Mouse (Mus musculus) forebrain, embryonic 14.5 days (tissue): ENCODE results near the gene Atp6v0b. TPM values are rescaled to one million over a fixed set of nuclear protein-coding genes. Genes with fewer than 3 reads are reported as not detected.
A peak's percentile ranks its signal among the peaks of the same experiment; 100 is the strongest.

Experiments used
- ATAC-seq: fragments of 200-750 bp; cut with Nextera tagmentation; 2 replicates; pipeline ENCODE4 v1.8.0; 2017; ENCODE audit warnings: mild to moderate bottlenecking, moderate library complexity
- DNase-seq: peaks from one replicate; pipeline ENCODE4 v3.0.0-alpha.2; 2015; ENCODE audit warnings: low spot score
- H3K27ac ChIP-seq: fragments of 300-500 bp; sonication (generic); 2 replicates; pipeline ENCODE4 v1.5.1; 2014; ENCODE audit warnings: low read depth, mild to moderate bottlenecking, control low read depth, low read length, moderate library complexity
- H3K27me3 ChIP-seq: fragments of 300-500 bp; sonication (generic); replicated peaks from 2 replicates; pipeline ENCODE4 v1.6.1; 2014; ENCODE audit warnings: low read length, control low read depth, mixed read lengths; ENCODE audit not compliant: control insufficient read depth, insufficient read depth
- H3K36me3 ChIP-seq: fragments of 300-500 bp; sonication (generic); 2 replicates; pipeline ENCODE4 v1.6.1; 2014; ENCODE audit warnings: low read length, control low read depth; ENCODE audit not compliant: control insufficient read depth, insufficient read depth
- H3K4me1 ChIP-seq: fragments of 300-500 bp; sonication (generic); 2 replicates; pipeline ENCODE4 v1.6.1; 2014; ENCODE audit warnings: antibody characterized with exemption, low read length, control low read depth; ENCODE audit not compliant: control insufficient read depth, insufficient read depth
- H3K4me2 ChIP-seq: fragments of 300-500 bp; sonication (generic); 2 replicates; pipeline ENCODE4 v1.6.1; 2014; ENCODE audit warnings: mild to moderate bottlenecking, control low read depth, low read length
- H3K4me3 ChIP-seq: fragments of 300-500 bp; sonication (generic); 2 replicates; pipeline ENCODE4 v1.5.1; 2014; ENCODE audit warnings: low read depth, low read length, control low read depth
- H3K9ac ChIP-seq: fragments of 300-500 bp; sonication (generic); 2 replicates; pipeline ENCODE4 v1.6.1; 2014; ENCODE audit warnings: mild to moderate bottlenecking, low read length, control low read depth, moderate library complexity
- H3K9me3 ChIP-seq: fragments of 300-500 bp; sonication (generic); replicated peaks from 2 replicates; pipeline ENCODE4 v1.6.1; 2016; ENCODE audit warnings: low read length, control low read depth, mixed read lengths; ENCODE audit not compliant: control insufficient read depth
- WGBS: fragments of 180-500 bp; shearing (Covaris S2); extraction: QIAGEN DNeasy Blood & Tissue Kit; methylation state at CpG from one replicate; pipeline ENCODE4 v1.1.7; 2014; 5-methylcytosine and 5-hydroxymethylcytosine counted together
- polyA plus RNA-seq: library from polyadenylated mRNA; unstranded; fragments of >200 nt; fragmentation: Nextera tagmentation; extraction: Ambion mirVana; gene quantifications from 2 replicates; pipeline ENCODE4 v1.2.1, GENCODE M21; 2014

Gene Atp6v0b
- polyA plus RNA-seq, 1 experiment from 2014 or later = 520 TPM

DNA sequence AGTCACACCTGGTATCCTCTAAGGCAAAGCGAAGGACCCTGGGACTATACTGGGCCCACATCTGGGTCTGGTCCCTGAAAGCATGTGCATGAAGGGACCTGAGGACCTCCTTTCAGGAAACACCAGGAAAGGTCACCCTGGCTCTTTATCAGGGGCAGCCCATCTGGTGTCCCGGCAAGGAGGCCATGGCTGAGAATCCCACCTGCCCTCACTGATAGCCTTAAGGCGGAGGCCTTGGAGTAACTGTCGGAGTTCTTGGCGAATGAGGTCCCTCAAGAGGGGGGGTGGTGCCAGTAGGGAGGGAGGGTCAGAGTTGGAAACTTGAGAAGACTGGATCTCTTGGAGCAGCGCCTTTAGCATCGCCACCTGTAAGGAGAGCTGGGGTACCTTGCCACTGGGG, 15.3 kb downstream of the Atp6v0b start:
- 65% methylated on average over 7 of the region's 7 CpGs for WGBS

DNA sequence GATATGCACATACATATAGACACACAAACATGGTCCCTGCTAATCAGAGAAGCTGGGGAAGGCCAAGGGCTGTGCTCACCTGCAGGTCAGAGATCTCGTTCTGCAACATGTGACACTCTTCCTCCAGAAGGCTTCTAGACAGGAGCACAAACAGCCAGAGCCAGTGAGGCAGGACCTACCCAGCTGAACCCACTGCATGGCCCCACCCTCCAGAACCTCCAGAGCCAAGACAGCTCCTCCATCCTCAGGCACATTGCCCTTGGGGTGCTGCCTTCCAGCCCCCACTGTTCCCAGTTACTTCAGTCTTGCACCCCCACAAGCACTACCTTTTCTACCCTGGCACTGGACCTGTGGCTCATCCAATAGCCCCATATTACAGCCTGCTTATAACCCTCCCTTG, 16.7 kb downstream of the Atp6v0b start:
- WGBS = 60% methylated on average over 1 of the region's 1 CpGs
- H3K4me1 ChIP-seq = 0 out of 2 replicates have a peak, but pooled peaks cover 2% of the 10 kb centered on the region
- no peaks in the 10 kb centered on the region for H3K27me3 ChIP-seq
- no peak overlapping the region for H3K4me2 ChIP-seq
- no peak overlapping the region for H3K27ac ChIP-seq
- no peak for ATAC-seq
- no peak overlapping the region for H3K4me3 ChIP-seq
- H3K9me3 ChIP-seq = no peaks in the 10 kb centered on the region
- H3K36me3 ChIP-seq = peaks cover 18% of the 10 kb centered on the region
- no peak overlapping the region for H3K9ac ChIP-seq
- no peak for DNase-seq

More for the DNA sequence above, 15.3 kb downstream of the Atp6v0b start:
- H3K36me3 ChIP-seq = peaks cover 30% of the 10 kb centered on the region
- H3K27ac ChIP-seq = no peak overlapping the region
- no peaks in the 10 kb centered on the region for H3K27me3 ChIP-seq
- H3K4me1 ChIP-seq = 0 out of 2 replicates have a peak, but pooled peaks cover 2% of the 10 kb centered on the region
- H3K9ac ChIP-seq = no peak overlapping the region
- DNase-seq (no peak), ATAC-seq (no peak)
- H3K9me3 ChIP-seq = no peaks in the 10 kb centered on the region
- no peak overlapping the region for H3K4me3 ChIP-seq
- no peak overlapping the region for H3K4me2 ChIP-seq

DNA sequence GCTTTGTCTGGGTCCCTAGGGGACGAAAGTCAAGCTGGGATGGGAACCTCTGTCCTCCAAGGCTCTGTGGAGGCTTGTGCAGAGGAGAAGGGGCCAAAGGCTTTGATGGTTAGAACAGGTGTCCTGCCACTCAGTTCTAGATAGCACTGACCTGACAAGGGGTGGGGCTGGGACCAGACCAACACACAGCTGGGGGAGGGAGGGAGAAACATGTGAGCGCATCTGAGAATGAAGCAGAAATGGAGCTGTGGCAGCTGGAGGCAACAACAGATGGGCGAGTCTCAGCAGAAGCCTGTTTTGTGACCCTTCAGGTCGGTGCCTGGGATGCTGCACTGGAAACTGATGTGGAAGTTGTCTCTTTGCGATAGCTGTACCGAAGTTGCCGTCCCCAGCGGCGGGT, 17.8 kb downstream of the Atp6v0b start:
- DNase-seq (no peak), ATAC-seq (no peak)
- Histone ChIP-seq H3K27ac (no peak overlapping the region), H3K4me2 (no peak overlapping the region), H3K9ac (no peak overlapping the region), H3K4me3 (no peak overlapping the region), H3K9me3 (no peaks in the 10 kb centered on the region), H3K4me1 (0 out of 2 replicates have a peak, but pooled peaks cover 2% of the 10 kb centered on the region), H3K36me3 (peaks cover 11% of the 10 kb centered on the region), H3K27me3 (no peaks in the 10 kb centered on the region)
- 76% methylated on average over 9 of the region's 9 CpGs for WGBS

DNA sequence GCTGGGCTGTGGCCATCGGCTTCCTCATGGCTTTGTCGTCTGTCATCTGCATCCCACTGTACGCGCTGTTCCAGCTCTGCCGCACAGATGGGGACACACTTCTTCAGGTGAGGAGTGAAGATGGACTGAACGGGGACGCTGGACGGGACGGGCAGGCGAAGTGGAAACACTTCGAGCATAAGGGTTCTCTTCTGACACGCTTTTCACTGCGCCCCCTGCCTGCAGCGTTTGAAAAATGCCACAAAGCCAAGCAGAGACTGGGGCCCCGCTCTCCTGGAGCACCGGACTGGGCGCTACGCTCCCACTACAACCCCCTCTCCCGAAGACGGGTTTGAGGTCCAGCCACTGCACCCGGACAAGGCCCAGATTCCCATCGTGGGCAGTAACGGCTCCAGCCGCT, 19.3 kb downstream of the Atp6v0b start:
- Histone ChIP-seq H3K4me1 (0 out of 2 replicates have a peak, but pooled peaks cover 2% of the 10 kb centered on the region), H3K27me3 (no peaks in the 10 kb centered on the region), H3K27ac (no peak overlapping the region), H3K4me3 (no peak overlapping the region), H3K4me2 (peak overlapping the region; percentile 21; the same call in 1 of the 2 replicates), H3K9me3 (no peaks in the 10 kb centered on the region), H3K36me3 (no peaks in the 10 kb centered on the region), H3K9ac (no peak overlapping the region)
- DNase-seq (peak; percentile 73), ATAC-seq (peak; percentile 46)
- WGBS = 14% methylated on average over 24 of the region's 24 CpGs

DNA sequence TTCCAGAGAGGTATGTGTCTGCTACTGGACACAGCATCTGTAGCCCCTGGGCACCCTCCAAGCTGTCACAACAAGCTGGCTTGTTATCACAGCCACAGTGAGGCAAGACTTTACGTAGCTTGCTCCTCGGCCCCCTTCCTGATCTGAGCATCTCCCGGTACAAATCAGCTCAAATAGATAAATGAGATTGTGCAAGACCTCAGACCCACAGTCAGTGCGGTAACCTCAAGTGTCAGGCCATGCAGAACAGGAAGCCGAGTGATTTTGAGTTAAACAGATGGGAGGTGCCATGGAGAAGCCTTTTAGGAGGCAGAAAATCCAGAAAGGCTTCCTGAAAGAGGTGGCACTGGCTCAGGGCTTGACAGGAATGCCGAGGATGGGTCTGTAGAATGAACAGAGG, 20.1 kb downstream of the Atp6v0b start:
- Histone ChIP-seq H3K27ac (no peak overlapping the region), H3K36me3 (no peaks in the 10 kb centered on the region), H3K9ac (no peak overlapping the region), H3K9me3 (no peaks in the 10 kb centered on the region), H3K4me3 (no peak overlapping the region), H3K4me1 (0 out of 2 replicates have a peak, but pooled peaks cover 2% of the 10 kb centered on the region), H3K27me3 (no peaks in the 10 kb centered on the region), H3K4me2 (no peak overlapping the region)
- ATAC-seq = no peak
- 82% methylated on average over 6 of the region's 6 CpGs for WGBS
- no peak for DNase-seq

DNA sequence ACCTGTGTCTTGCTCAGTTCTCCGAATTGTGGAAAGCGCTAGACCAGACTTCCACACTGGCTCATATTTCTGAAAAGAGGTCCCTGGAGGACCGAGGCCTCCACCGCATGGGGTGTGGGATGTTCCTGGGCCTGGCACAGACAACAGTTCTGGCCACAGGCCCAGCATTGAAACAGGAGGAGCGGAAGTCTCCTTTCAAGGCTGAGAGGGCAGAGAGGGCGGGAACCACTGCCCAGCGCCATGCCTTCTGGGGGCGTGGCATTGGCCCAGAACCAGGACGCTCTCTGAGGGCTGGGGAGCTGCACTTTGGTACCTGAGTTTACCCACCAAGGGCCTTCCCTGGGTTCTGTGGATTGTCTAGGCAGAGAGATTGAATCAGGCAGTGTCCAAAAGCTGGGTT, 21.1 kb downstream of the Atp6v0b start:
- Histone ChIP-seq H3K27me3 (no peaks in the 10 kb centered on the region), H3K9me3 (no peaks in the 10 kb centered on the region), H3K4me1 (0 out of 2 replicates have a peak, but pooled peaks cover 2% of the 10 kb centered on the region), H3K9ac (no peak overlapping the region), H3K4me2 (no peak overlapping the region), H3K36me3 (no peaks in the 10 kb centered on the region), H3K27ac (no peak overlapping the region), H3K4me3 (no peak overlapping the region)
- DNase-seq (no peak), ATAC-seq (no peak)
- 49% methylated on average over 9 of the region's 9 CpGs for WGBS

DNA sequence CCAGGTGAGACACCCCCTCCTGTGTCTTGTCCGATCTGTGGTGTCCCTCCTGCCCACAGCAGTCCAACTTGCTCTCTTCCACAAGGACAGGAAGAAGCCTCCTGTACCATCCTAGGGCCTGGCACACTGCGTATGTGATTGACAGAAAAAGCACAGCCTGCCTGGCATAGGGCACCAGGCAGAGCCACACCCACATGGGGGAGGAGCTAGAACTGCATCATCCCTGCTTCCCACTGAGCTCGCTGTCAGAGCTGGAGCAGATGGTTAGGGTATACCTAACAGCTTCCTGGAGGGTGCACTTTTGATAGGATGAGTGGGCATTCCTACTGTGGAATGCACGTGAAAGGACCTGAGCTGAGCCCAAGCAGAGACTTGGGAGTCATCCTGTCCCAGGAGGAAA, 24.3 kb downstream of the Atp6v0b start:
- Histone ChIP-seq H3K4me1 (0 out of 2 replicates have a peak, but pooled peaks cover 2% of the 10 kb centered on the region), H3K27ac (no peak overlapping the region), H3K9ac (no peak overlapping the region), H3K9me3 (no peaks in the 10 kb centered on the region), H3K4me3 (no peak overlapping the region), H3K36me3 (no peaks in the 10 kb centered on the region), H3K4me2 (no peak overlapping the region), H3K27me3 (no peaks in the 10 kb centered on the region)
- WGBS = 23% methylated on average over 4 of the region's 4 CpGs
- peak; percentile 91 for ATAC-seq
- DNase-seq = peak; percentile 89

DNA sequence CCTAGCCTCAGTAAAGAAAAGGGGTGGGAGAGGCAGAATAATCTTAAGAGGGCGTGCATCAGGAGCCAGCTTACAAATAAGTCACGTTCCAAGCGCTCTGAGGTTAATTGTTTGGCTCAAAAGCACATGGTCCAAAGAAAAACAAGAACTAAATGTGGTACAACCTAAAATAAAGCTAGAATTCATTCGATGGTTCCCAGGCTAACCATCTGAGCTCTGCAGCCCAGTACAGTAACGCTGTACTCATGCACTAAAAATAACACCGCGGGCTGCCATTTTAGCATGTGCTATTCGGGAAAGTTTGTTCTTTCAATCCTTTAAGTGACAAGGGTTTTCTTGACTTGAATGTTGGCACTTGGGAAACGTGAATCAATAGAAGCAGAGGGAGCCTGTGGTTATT, 26.6 kb downstream of the Atp6v0b start:
- no peak for ATAC-seq
- H3K4me2 ChIP-seq = no peak overlapping the region
- H3K9ac ChIP-seq = no peak overlapping the region
- no peak overlapping the region for H3K4me3 ChIP-seq
- 72% methylated on average over 9 of the region's 9 CpGs for WGBS
- no peak overlapping the region for H3K27ac ChIP-seq
- no peaks in the 10 kb centered on the region for H3K36me3 ChIP-seq
- 0 out of 2 replicates have a peak, but pooled peaks cover 2% of the 10 kb centered on the region for H3K4me1 ChIP-seq
- H3K27me3 ChIP-seq = no peaks in the 10 kb centered on the region
- H3K9me3 ChIP-seq = no peaks in the 10 kb centered on the region
- no peak for DNase-seq

DNA sequence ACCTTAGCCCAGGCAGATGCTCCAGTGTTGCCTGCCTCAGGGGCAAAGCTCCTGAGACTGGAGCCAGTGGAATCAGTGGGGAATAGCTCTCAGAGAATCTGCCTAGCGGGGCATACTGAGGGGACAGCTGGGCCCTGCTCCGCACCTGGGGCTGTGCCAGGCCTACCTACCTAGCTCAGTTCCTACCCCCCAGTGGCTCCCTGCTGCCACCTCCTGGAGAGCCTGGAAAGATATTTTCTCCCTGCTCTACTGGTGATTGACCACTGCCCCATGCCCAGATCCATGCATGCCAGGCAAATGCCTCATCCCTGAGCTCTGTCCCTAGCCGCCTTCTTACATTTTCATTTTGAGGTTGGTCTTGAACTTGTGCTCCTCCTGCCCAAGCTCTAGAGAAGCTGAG, 28.3 kb downstream of the Atp6v0b start:
- no peak overlapping the region for H3K4me2 ChIP-seq
- H3K9ac ChIP-seq = no peak overlapping the region
- ATAC-seq (peak; percentile 41), DNase-seq (peak; percentile 62)
- H3K4me1 ChIP-seq = 0 out of 2 replicates have a peak, but pooled peaks cover 2% of the 10 kb centered on the region
- no peaks in the 10 kb centered on the region for H3K27me3 ChIP-seq
- no peaks in the 10 kb centered on the region for H3K36me3 ChIP-seq
- H3K27ac ChIP-seq = no peak overlapping the region
- H3K9me3 ChIP-seq = no peaks in the 10 kb centered on the region
- WGBS = 58% methylated on average over 3 of the region's 3 CpGs
- no peak overlapping the region for H3K4me3 ChIP-seq
